Mouse (Mus musculus) heart, postnatal 0 days (tissue): Measurements from ENCODE around the gene Arsa. TPM values are rescaled to one million over a fixed set of nuclear protein-coding genes. Genes with fewer than 3 reads are reported as not detected.

Source experiments
- ATAC-seq: fragments of 200-750 bp; cut with Nextera tagmentation; 2 replicates; pipeline ENCODE4 v1.8.0; 2017; ENCODE audit warnings: low read depth, moderate number of reproducible peaks, moderate library complexity; ENCODE audit not compliant: insufficient read depth
- DNase-seq: peaks from one replicate; pipeline ENCODE4 v3.0.0-alpha.2; 2016; ENCODE audit warnings: low spot score
- H3K27ac ChIP-seq: fragments of 300-500 bp; sonication (generic); 2 replicates; pipeline ENCODE4 v1.5.1; 2014; ENCODE audit warnings: low read depth, mild to moderate bottlenecking
- H3K27me3 ChIP-seq: fragments of 300-500 bp; sonication (generic); 2 replicates; pipeline ENCODE4 v1.6.1; 2014; ENCODE audit warnings: low read length, mixed read lengths; ENCODE audit not compliant: control insufficient read depth, insufficient read depth
- H3K36me3 ChIP-seq: fragments of 300-500 bp; sonication (generic); replicated peaks from 2 replicates; pipeline ENCODE4 v1.6.1; 2014; ENCODE audit warnings: low read length, mixed read lengths; ENCODE audit not compliant: control insufficient read depth, insufficient read depth
- H3K4me1 ChIP-seq: fragments of 300-500 bp; sonication (generic); 2 replicates; pipeline ENCODE4 v1.6.1; 2014; ENCODE audit warnings: antibody characterized with exemption; ENCODE audit not compliant: control insufficient read depth, insufficient read depth
- H3K4me2 ChIP-seq: fragments of 300-500 bp; sonication (generic); 2 replicates; pipeline ENCODE4 v1.6.1; 2014; ENCODE audit warnings: low read depth, mild to moderate bottlenecking, low read length, moderate library complexity
- H3K4me3 ChIP-seq: fragments of 300-500 bp; sonication (generic); 2 replicates; pipeline ENCODE4 v1.5.1; 2014; ENCODE audit warnings: low read depth, low read length
- H3K9ac ChIP-seq: fragments of 300-500 bp; sonication (generic); replicated peaks from 2 replicates; pipeline ENCODE4 v1.6.1; 2014; ENCODE audit warnings: low read depth, low read length, mixed read lengths
- H3K9me3 ChIP-seq: fragments of 300-500 bp; sonication (generic); replicated peaks from 2 replicates; pipeline ENCODE4 v1.6.1; 2016; ENCODE audit warnings: low read length; ENCODE audit not compliant: control insufficient read depth
- CTCF ChIP-seq: IDR thresholded peaks from 2 replicates; pipeline ENCODE4 v1.5.1; 2016; ENCODE audit warnings: antibody characterized with exemption, control low read depth, low read depth
- EP300 ChIP-seq: IDR thresholded peaks from 2 replicates; pipeline ENCODE4 v1.6.1; 2016; ENCODE audit warnings: antibody characterized with exemption, low read depth
- WGBS: fragments of 180-500 bp; shearing (Covaris S2); extraction: QIAGEN DNeasy Blood & Tissue Kit; methylation state at CpG from one replicate; pipeline ENCODE4 v1.1.7; 2014; 5-methylcytosine and 5-hydroxymethylcytosine counted together
- polyA plus RNA-seq: library from polyadenylated mRNA; unstranded; fragments of >200 nt; fragmentation: Nextera tagmentation; extraction: Ambion mirVana; gene quantifications from 2 replicates; pipeline ENCODE4 v1.2.1, GENCODE M21; 2015
- total RNA-seq: library from RNA; depleted of rRNA; stranded (reverse); fragments of >200 nt; gene quantifications from 2 replicates; pipeline ENCODE4 v1.2.3, GENCODE M21; 2014; ENCODE audit warnings: low replicate concordance

Arsa gene
- total and polyA plus RNA-seq, 2 experiments from 2014 or later: 10.4 to 14.1 TPM

DNA sequence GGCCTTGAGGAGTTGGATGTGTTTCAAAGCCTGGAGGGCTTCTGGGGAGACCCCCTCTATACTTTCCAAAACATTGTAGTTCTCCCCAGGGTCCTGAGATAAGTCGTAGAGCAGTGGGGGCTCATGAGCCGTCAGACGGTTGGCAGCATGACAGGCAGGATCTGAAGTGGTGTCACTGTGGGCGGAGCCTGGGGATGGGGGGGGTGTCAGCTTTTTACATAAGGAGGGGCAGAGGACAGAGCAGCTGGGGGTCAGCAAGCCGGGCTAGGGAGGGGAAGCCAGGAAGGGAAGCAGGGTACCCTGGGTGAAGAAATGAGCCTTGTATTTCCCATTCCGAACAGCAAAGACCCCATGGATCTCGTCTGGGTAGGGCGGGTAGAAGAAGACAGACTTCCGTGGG, 3.9 kb downstream of the Arsa start:
- no peaks in the 10 kb centered on the region for H3K27me3 ChIP-seq
- H3K9me3 ChIP-seq: no peaks in the 10 kb centered on the region
- ATAC-seq (no peak), DNase-seq (no peak)
- no peaks in the 10 kb centered on the region for H3K36me3 ChIP-seq
- H3K4me2 ChIP-seq: no peak overlapping the region
- H3K27ac ChIP-seq: no peak overlapping the region
- H3K4me3 ChIP-seq: no peak overlapping the region
- H3K9ac ChIP-seq: no peak overlapping the region
- H3K4me1 ChIP-seq: peaks cover 10% of the 10 kb centered on the region
- 69% methylated on average over 9 of the region's 9 CpGs for WGBS
- TF ChIP-seq CTCF (no peak), EP300 (no peak)

GRCm38 (mm10) chr15:89471476-89471875, 5.7 kb downstream of the Arsa start:
- DNase-seq (no peak), ATAC-seq (no peak)
- no peak overlapping the region for H3K27ac ChIP-seq
- H3K4me1 ChIP-seq: peaks cover 10% of the 10 kb centered on the region
- WGBS: 80% methylated on average over 4 of the region's 4 CpGs
- no peaks in the 10 kb centered on the region for H3K27me3 ChIP-seq
- H3K9me3 ChIP-seq: no peaks in the 10 kb centered on the region
- no peak for TF ChIP-seq CTCF
- H3K4me3 ChIP-seq: no peak overlapping the region
- no peak overlapping the region for H3K4me2 ChIP-seq
- H3K9ac ChIP-seq: no peak overlapping the region
- H3K36me3 ChIP-seq: no peaks in the 10 kb centered on the region

DNA sequence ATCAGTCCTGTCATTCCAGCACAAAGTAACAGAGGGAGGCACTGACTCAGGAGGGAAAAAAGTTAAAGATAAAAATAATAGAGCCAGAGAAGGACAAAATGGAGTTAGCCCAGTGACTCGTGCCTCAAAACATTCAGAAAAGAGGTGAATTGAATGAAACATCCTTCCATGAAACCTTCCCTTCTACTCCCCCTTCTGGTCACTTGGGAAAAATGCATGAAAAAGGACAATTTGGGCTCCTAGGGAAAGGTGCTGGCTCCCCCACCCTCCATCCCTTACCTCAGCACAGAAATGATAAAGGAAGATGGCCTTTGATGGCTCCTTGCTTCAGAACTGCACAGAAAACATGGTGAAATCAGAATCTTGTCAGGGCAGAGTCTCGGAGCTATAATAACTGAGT, 8.6 kb downstream of the Arsa start:
- H3K4me1 ChIP-seq: no peaks in the 10 kb centered on the region
- 26% methylated on average over 2 of the region's 2 CpGs for WGBS

GRCm38 (mm10) chr15:89465052-89465451, 12.2 kb downstream of the Arsa start:
- Histone ChIP-seq H3K27ac (no peak overlapping the region), H3K9ac (no peak overlapping the region), H3K4me3 (no peak overlapping the region), H3K4me1 (no peaks in the 10 kb centered on the region), H3K4me2 (no peak overlapping the region), H3K27me3 (0 out of 2 replicates have a peak, but pooled peaks cover 3% of the 10 kb centered on the region), H3K9me3 (no peaks in the 10 kb centered on the region), H3K36me3 (no peaks in the 10 kb centered on the region)
- DNase-seq: no peak
- ATAC-seq: no peak
- 4% methylated on average over 1 of the region's 1 CpGs for WGBS
- TF ChIP-seq CTCF (no peak), EP300 (no peak)

More for the DNA sequence above, 8.6 kb downstream of the Arsa start:
- Histone ChIP-seq H3K36me3 (no peaks in the 10 kb centered on the region), H3K4me3 (no peak overlapping the region), H3K27me3 (no peaks in the 10 kb centered on the region), H3K9ac (no peak overlapping the region), H3K27ac (no peak overlapping the region), H3K4me2 (no peak overlapping the region), H3K9me3 (no peaks in the 10 kb centered on the region)
- no peak for TF ChIP-seq EP300
- peak; percentile 69 for TF ChIP-seq CTCF
- DNase-seq (peak; percentile 26), ATAC-seq (no peak)

- H3K9ac ChIP-seq: no peak overlapping the region
- DNase-seq: no peak
- H3K4me1 ChIP-seq: no peaks in the 10 kb centered on the region
- no peak overlapping the region for H3K4me2 ChIP-seq
- H3K27ac ChIP-seq: no peak overlapping the region
- no peaks in the 10 kb centered on the region for H3K9me3 ChIP-seq
- no peaks in the 10 kb centered on the region for H3K36me3 ChIP-seq
- peak; percentile 43 for TF ChIP-seq CTCF
- no peak for TF ChIP-seq EP300
- H3K4me3 ChIP-seq: no peak overlapping the region
- no peak for ATAC-seq
- H3K27me3 ChIP-seq: 0 out of 2 replicates have a peak, but pooled peaks cover 3% of the 10 kb centered on the region
- 46% methylated on average over 5 of the region's 5 CpGs for WGBS
Observed at GRCm38 (mm10) chr15:89463334-89464235, 13.6 kb downstream of the Arsa start.

DNA sequence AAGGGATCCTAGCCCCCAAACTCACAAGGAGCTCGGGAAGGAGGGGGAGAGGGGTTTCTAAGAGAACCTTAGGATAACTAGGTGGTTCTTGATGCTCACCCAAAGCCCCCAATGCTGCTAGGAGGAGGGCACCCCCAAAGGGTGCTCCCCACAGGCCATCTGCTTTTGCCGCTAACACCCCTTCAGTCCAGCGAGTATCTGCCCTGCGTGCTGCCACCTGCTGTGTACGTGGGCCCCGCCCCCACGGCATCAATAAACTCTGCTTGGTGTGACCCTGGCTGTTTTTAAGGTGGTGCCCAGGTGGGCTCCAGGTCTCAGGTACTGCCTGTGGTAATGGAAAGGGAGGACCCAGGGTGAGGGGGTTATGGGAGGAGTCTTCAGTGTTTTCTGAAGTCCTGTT, 15.0 kb downstream of the Arsa start:
- ATAC-seq (no peak), DNase-seq (no peak)
- H3K9me3 ChIP-seq: no peaks in the 10 kb centered on the region
- H3K9ac ChIP-seq: no peak overlapping the region
- H3K27ac ChIP-seq: no peak overlapping the region
- no peak for TF ChIP-seq EP300
- TF ChIP-seq CTCF: no peak
- no peaks in the 10 kb centered on the region for H3K36me3 ChIP-seq
- no peak overlapping the region for H3K4me2 ChIP-seq
- H3K27me3 ChIP-seq: peaks cover 12% of the 10 kb centered on the region; the same call in 1 of the 2 replicates
- 65% methylated on average over 7 of the region's 7 CpGs for WGBS
- no peaks in the 10 kb centered on the region for H3K4me1 ChIP-seq
- H3K4me3 ChIP-seq: no peak overlapping the region
